Mouse (Mus musculus): ENCODE measurements around the gene Rapgef2. TPM values are rescaled to one million over a fixed set of nuclear protein-coding genes. Genes with fewer than 3 reads are reported as not detected.

Rapgef2 gene
- polyA plus RNA-seq, 1 experiment from 2014 or later, result 9.2 TPM

DNA sequence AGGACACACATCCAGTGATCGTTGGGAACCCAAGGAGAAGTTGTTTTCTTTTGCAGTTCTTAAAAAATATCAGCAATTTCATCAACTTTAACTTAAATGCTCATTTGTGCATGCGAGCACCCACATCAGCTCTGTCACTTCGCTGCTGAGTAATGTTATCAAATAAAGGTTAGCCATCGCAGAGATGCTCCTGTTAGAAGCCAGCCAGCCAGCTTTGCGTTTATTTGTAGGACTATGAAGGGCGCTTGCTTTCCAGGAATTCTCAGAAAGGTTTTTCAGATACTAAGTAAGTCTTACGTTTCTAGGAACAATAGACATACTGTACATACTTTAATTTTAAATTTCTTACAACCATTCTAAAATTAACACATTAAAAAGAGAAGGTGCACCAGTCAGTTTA lies 185.5 kb downstream of the Rapgef2 start:
- Histone ChIP-seq H3K9ac (no peak overlapping the region), H3K9me3 (replicated peaks) (no peaks in the 10 kb centered on the region), H3K27me3 (replicated peaks) (no peaks in the 10 kb centered on the region), H3K4me2 (no peak overlapping the region), H3K4me1 (replicated peaks) (peaks cover 22% of the 10 kb centered on the region), H3K36me3 (peaks cover 16% of the 10 kb centered on the region), H3K27ac (ENCODE audit: poor library complexity, severe bottlenecking) (no peak overlapping the region), H3K4me3 (no peak overlapping the region)
- no peak for ATAC-seq (ENCODE audit: insufficient number of reproducible peaks, low FRiP score)
- WGBS, result 81% methylated on average over 7 of the region's 7 CpGs

- Histone ChIP-seq H3K36me3 (peaks cover 71% of the 10 kb centered on the region), H3K4me3 (no peak overlapping the region)
Measured at GRCm38 (mm10) chr3:79089091-79089490, 197.2 kb downstream of the Rapgef2 start.

DNA sequence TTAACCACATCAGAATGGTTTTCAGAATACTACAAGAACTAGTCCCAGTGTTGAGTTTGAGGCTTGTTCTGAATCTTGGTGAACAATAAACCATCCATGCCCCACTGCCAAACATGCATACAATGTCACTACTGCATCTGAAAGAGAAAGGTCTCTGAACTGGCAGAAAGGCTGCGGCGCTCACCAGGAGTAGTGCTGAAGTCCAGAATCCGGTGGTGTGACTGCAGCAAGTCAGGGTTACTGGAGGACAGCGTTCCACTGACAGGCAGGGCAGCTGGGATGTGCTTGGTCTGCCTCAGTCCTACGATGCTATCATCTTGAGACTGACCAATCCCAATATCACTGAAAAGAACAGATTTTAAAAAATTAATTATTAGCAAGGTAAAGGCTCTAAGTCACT lies 197.9 kb downstream of the Rapgef2 start:
- H3K27ac ChIP-seq (ENCODE audit: poor library complexity, severe bottlenecking), result no peak overlapping the region

More at GRCm38 (mm10) chr3:79089091-79089490, 197.2 kb downstream of the Rapgef2 start:
- Histone ChIP-seq H3K9ac (no peak overlapping the region), H3K27me3 (replicated peaks) (no peaks in the 10 kb centered on the region), H3K27ac (ENCODE audit: poor library complexity, severe bottlenecking) (no peak overlapping the region), H3K4me1 (replicated peaks) (no peaks in the 10 kb centered on the region), H3K9me3 (replicated peaks) (no peaks in the 10 kb centered on the region), H3K4me2 (no peak overlapping the region)
- ATAC-seq (ENCODE audit: insufficient number of reproducible peaks, low FRiP score), result no peak
- WGBS, result 85% methylated on average over 7 of the region's 7 CpGs

DNA sequence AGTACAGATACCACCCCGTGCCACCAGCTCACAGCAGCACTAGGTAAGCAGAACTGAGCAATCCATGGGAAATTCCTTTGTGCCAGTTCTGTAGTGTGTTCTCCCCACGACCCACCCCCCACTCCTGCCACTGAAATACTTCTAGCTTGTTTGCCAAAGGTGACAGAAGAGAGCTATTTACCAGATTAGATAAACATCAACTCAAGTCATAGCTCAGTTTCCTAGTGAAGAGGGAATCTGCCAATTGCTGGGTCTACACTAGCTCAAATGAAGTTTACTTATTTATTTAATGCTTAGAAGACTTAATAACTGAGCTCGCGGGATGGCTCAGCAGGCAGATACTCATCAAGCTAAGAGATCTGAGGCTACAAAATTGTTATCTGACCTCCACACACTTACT lies 200.0 kb downstream of the Rapgef2 start:
- Histone ChIP-seq H3K36me3 (peaks cover 70% of the 10 kb centered on the region), H3K9ac (no peak overlapping the region), H3K4me1 (replicated peaks) (no peaks in the 10 kb centered on the region), H3K4me3 (no peak overlapping the region), H3K9me3 (replicated peaks) (no peaks in the 10 kb centered on the region), H3K27me3 (replicated peaks) (no peaks in the 10 kb centered on the region), H3K27ac (ENCODE audit: poor library complexity, severe bottlenecking) (no peak overlapping the region), H3K4me2 (no peak overlapping the region)
- no peak for ATAC-seq (ENCODE audit: insufficient number of reproducible peaks, low FRiP score)
- WGBS, result 70% methylated on average over 4 of the region's 4 CpGs

More for the DNA sequence above, 197.9 kb downstream of the Rapgef2 start:
- H3K9ac ChIP-seq, result no peak overlapping the region
- peaks cover 71% of the 10 kb centered on the region for H3K36me3 ChIP-seq
- no peaks in the 10 kb centered on the region for H3K27me3 ChIP-seq (replicated peaks)
- H3K4me1 ChIP-seq (replicated peaks), result no peaks in the 10 kb centered on the region
- ATAC-seq (ENCODE audit: insufficient number of reproducible peaks, low FRiP score), result no peak
- no peaks in the 10 kb centered on the region for H3K9me3 ChIP-seq (replicated peaks)
- no peak overlapping the region for H3K4me2 ChIP-seq
- WGBS, result 78% methylated on average over 5 of the region's 5 CpGs
- H3K4me3 ChIP-seq, result no peak overlapping the region

DNA sequence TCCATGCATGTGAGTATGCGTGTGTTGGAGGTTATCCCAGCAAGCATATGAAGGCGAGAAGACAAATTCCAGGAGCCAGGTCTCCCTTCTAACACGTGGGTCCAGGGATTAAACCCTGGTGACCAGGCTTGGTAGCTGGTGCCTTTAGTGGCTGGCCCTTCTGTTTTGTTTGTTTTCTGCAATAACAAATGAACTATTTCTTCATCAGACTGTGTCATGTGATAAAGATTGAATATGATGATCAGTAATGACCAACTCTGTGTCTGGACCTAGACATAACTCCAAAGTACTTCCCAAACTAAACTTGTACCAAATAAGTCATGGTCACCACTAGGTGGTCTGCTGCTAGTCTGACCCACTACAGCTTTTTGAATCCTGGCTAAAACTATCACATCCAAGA lies 202.4 kb downstream of the Rapgef2 start:
- Histone ChIP-seq H3K9me3 (replicated peaks) (no peaks in the 10 kb centered on the region), H3K27me3 (replicated peaks) (no peaks in the 10 kb centered on the region), H3K4me3 (no peak overlapping the region), H3K9ac (no peak overlapping the region), H3K36me3 (peaks cover 76% of the 10 kb centered on the region), H3K4me1 (replicated peaks) (no peaks in the 10 kb centered on the region), H3K4me2 (no peak overlapping the region), H3K27ac (ENCODE audit: poor library complexity, severe bottlenecking) (no peak overlapping the region)
- no peak for ATAC-seq (ENCODE audit: insufficient number of reproducible peaks, low FRiP score)
- WGBS, result 88% methylated on average over 3 of the region's 3 CpGs

DNA sequence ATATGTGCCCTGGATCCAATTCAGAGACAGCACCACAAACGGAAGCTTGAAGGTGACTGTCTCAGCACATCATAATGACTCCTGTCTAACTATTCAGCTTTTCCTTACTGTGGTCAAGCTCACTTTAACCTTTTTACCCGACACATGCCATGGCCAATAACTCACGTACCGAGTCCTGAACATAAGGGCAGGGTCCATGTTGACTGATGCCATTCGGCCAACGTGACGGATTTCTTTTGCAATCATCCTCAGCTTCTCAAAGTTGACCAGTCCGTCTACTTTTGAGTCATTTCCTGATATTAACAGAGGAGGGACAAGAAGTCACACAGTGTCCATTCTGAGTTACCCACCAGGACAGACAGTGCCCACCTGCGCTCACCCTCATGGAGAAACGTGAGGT lies 203.3 kb downstream of the Rapgef2 start:
- H3K27ac ChIP-seq (ENCODE audit: poor library complexity, severe bottlenecking), result no peak overlapping the region
- no peaks in the 10 kb centered on the region for H3K9me3 ChIP-seq (replicated peaks)
- H3K4me2 ChIP-seq, result no peak overlapping the region
- no peak overlapping the region for H3K9ac ChIP-seq
- ATAC-seq (ENCODE audit: insufficient number of reproducible peaks, low FRiP score), result no peak
- peaks cover 81% of the 10 kb centered on the region for H3K36me3 ChIP-seq
- no peaks in the 10 kb centered on the region for H3K27me3 ChIP-seq (replicated peaks)
- H3K4me3 ChIP-seq, result no peak overlapping the region
- no peaks in the 10 kb centered on the region for H3K4me1 ChIP-seq (replicated peaks)
- WGBS, result 91% methylated on average over 10 of the region's 10 CpGs

DNA sequence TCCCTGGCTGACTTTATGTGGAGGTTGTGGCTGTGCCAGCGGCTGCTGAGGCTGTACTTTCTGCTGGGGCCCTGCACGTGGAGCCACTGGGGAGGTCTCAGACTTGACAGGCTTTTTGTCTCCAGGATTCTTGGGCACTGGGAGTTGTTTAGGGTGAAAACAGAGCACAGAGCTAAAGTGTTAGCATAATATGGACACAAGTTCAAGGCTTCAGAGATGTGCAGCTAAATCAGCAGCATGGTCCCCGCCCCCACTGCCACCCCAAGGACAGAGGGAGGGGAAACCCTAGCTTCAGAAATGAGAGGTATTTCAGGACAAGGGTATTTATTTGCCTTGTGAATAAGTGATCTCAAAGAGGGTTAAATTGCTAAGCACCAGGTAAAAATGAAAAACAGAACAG lies 207.2 kb downstream of the Rapgef2 start:
- no peaks in the 10 kb centered on the region for H3K9me3 ChIP-seq (replicated peaks)
- no peak overlapping the region for H3K9ac ChIP-seq
- no peak overlapping the region for H3K4me3 ChIP-seq
- 87% methylated on average over 3 of the region's 3 CpGs for WGBS
- no peak for ATAC-seq (ENCODE audit: insufficient number of reproducible peaks, low FRiP score)
- H3K36me3 ChIP-seq, result peaks cover 60% of the 10 kb centered on the region
- no peak overlapping the region for H3K27ac ChIP-seq (ENCODE audit: poor library complexity, severe bottlenecking)
- H3K27me3 ChIP-seq (replicated peaks), result no peaks in the 10 kb centered on the region
- H3K4me1 ChIP-seq (replicated peaks), result no peaks in the 10 kb centered on the region
- no peak overlapping the region for H3K4me2 ChIP-seq

GRCm38 (mm10) chr3:79074970-79075369 lies 211.3 kb downstream of the Rapgef2 start:
- no peaks in the 10 kb centered on the region for H3K9me3 ChIP-seq (replicated peaks)
- no peak overlapping the region for H3K27ac ChIP-seq (ENCODE audit: poor library complexity, severe bottlenecking)
- no peak overlapping the region for H3K9ac ChIP-seq
- no peak for ATAC-seq (ENCODE audit: insufficient number of reproducible peaks, low FRiP score)
- H3K4me1 ChIP-seq (replicated peaks), result peaks cover 13% of the 10 kb centered on the region
- 86% methylated on average over 3 of the region's 3 CpGs for WGBS
- H3K27me3 ChIP-seq (replicated peaks), result no peaks in the 10 kb centered on the region
- no peak overlapping the region for H3K4me2 ChIP-seq
- no peak overlapping the region for H3K4me3 ChIP-seq
- peaks cover 35% of the 10 kb centered on the region for H3K36me3 ChIP-seq

GRCm38 (mm10) chr3:79073541-79074244 lies 212.6 kb downstream of the Rapgef2 start:
- Histone ChIP-seq H3K4me3 (no peak overlapping the region), H3K9ac (no peak overlapping the region), H3K4me1 (replicated peaks) (peaks cover 13% of the 10 kb centered on the region), H3K27ac (ENCODE audit: poor library complexity, severe bottlenecking) (no peak overlapping the region), H3K4me2 (no peak overlapping the region), H3K36me3 (peaks cover 37% of the 10 kb centered on the region), H3K9me3 (replicated peaks) (no peaks in the 10 kb centered on the region), H3K27me3 (replicated peaks) (no peaks in the 10 kb centered on the region)
- no peak for ATAC-seq (ENCODE audit: insufficient number of reproducible peaks, low FRiP score)
- 78% methylated on average over 13 of the region's 13 CpGs for WGBS

DNA sequence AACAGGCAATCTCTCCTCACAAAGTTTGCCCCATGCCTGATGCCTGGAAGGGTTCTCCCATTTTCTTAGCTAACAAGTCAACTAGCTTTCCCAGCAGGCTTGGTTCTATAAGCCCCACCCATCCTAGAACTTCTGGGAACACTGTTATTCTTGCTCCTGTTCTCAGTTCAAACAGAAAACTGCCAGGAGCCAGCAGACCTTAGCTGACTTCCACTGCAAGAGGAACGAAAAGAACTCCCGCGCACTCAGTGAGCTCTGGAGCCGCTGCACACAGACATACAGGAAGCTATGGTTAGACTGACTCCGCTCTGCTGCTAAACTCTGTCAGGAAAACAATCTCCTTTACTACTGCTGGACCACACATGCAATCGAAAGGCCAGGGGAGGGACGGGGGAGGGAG lies 214.8 kb downstream of the Rapgef2 start:
- H3K27ac ChIP-seq (ENCODE audit: poor library complexity, severe bottlenecking), result peak overlapping the region; percentile 78
- H3K4me3 ChIP-seq, result peak overlapping the region; percentile 22
- no peak overlapping the region for H3K9ac ChIP-seq
- ATAC-seq (ENCODE audit: insufficient number of reproducible peaks, low FRiP score), result no peak
- H3K36me3 ChIP-seq, result peaks cover 44% of the 10 kb centered on the region
- no peaks in the 10 kb centered on the region for H3K9me3 ChIP-seq (replicated peaks)
- peaks cover 13% of the 10 kb centered on the region for H3K4me1 ChIP-seq (replicated peaks)
- 20% methylated on average over 5 of the region's 7 CpGs for WGBS
- no peaks in the 10 kb centered on the region for H3K27me3 ChIP-seq (replicated peaks)
- H3K4me2 ChIP-seq, result peak overlapping the region; percentile 63

GRCm38 (mm10) chr3:79069891-79070290 lies 216.4 kb downstream of the Rapgef2 start:
- no peak for ATAC-seq (ENCODE audit: insufficient number of reproducible peaks, low FRiP score)
- Histone ChIP-seq H3K9me3 (replicated peaks) (no peaks in the 10 kb centered on the region), H3K9ac (no peak overlapping the region), H3K4me3 (no peak overlapping the region), H3K27me3 (replicated peaks) (no peaks in the 10 kb centered on the region), H3K27ac (ENCODE audit: poor library complexity, severe bottlenecking) (no peak overlapping the region), H3K4me2 (no peak overlapping the region), H3K36me3 (peaks cover 50% of the 10 kb centered on the region), H3K4me1 (replicated peaks) (peaks cover 13% of the 10 kb centered on the region)
- 84% methylated on average over 10 of the region's 10 CpGs for WGBS

GRCm38 (mm10) chr3:79068976-79069375 lies 217.3 kb downstream of the Rapgef2 start:
- 86% methylated on average over 11 of the region's 11 CpGs for WGBS
- peaks cover 56% of the 10 kb centered on the region for H3K36me3 ChIP-seq

More at GRCm38 (mm10) chr3:79068976-79069375, 217.3 kb downstream of the Rapgef2 start:
- Histone ChIP-seq H3K4me1 (replicated peaks) (peaks cover 13% of the 10 kb centered on the region), H3K4me3 (no peak overlapping the region), H3K4me2 (no peak overlapping the region), H3K27me3 (replicated peaks) (no peaks in the 10 kb centered on the region), H3K9me3 (replicated peaks) (no peaks in the 10 kb centered on the region), H3K9ac (no peak overlapping the region), H3K27ac (ENCODE audit: poor library complexity, severe bottlenecking) (no peak overlapping the region)
- no peak for ATAC-seq (ENCODE audit: insufficient number of reproducible peaks, low FRiP score)

Measured in heart, embryonic 12.5 days (tissue).